Mouse (Mus musculus): ENCODE results near the gene Trmt1. TPM values are rescaled to one million over a fixed set of nuclear protein-coding genes. Genes with fewer than 3 reads are reported as not detected.

Trmt1 gene
- polyA plus RNA-seq, 1 experiment from 2014 or later = 50.0 TPM

DNA sequence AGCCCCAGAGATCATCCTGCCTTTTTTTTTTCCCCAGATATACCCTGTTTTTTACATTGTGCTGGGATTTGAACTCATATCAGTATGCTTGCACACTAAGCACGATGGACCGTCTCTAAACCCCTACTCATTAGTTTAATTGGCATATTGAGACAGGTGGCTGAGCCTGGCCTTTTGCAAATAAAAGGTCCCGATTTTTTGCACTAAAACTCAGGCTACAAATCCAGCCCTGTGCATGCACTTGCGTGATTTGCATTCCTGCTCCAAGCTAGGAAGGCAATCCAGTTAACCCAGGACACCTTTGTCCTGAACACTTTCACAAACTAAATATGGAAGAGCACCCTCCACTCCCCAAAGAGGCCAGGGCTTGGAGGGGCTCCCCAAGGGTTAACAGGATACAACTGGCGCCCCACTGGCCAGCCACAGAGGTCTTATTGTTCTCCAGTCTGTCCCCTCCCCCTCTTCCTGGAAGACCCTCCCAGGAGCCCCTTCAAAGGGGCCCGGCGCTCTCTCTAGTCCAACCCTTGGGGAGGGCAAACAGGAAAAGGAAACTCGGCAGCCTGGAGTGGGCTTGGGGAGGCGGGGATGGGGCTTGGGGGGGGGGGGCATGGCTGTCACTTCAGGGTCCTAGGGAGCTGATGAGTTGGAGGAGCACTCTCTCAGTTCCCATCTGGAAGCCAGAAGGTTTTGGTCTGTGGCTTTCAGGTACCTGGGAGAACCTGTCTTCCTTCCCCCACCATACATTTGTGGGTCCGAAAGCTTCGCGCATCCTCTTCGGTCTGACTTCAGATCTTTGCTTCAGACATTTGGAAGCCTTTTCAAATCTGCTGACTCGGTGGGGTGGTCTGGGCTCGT is 30.5 kb upstream of the Trmt1 start:
- 8% methylated on average over 14 of the region's 15 CpGs for WGBS

GRCm38 (mm10) chr8:84656191-84656525 is 29.9 kb upstream of the Trmt1 start:
- Histone ChIP-seq H3K9me3 (ENCODE audit: control insufficient read depth, low read length) (no peaks in the 10 kb centered on the region), H3K4me3 (ENCODE audit: control insufficient read depth in 1 of 2, insufficient read depth in 1 of 2, low read depth in 1 of 2, low read length in 2 of 2) (peak overlapping the region; percentile 46 to 54), H3K27ac (replicated peaks in 1 of 2; ENCODE audit: control insufficient read depth in 1 of 2, insufficient read depth in 1 of 2, low read depth in 2 of 2, low read length in 2 of 2) (peak overlapping the region; percentile 98 to 99), H3K9ac (ENCODE audit: low read length) (peak overlapping the region; percentile 83), H3K27me3 (ENCODE audit: control insufficient read depth, insufficient read depth, low read length) (no peaks in the 10 kb centered on the region), H3K4me2 (ENCODE audit: low read length) (peak overlapping the region; percentile 86), H3K4me1 (ENCODE audit: control insufficient read depth in 2 of 2, insufficient read depth in 2 of 2, low read length in 2 of 2) (peaks cover 26 to 53% of the 10 kb centered on the region in 2 experiments), H3K36me3 (ENCODE audit: control insufficient read depth, insufficient read depth, low read length) (no peaks in the 10 kb centered on the region)
- WGBS = 4% methylated on average over 10 of the region's 10 CpGs
- no peak for ATAC-seq (ENCODE audit: insufficient number of reproducible peaks, insufficient read depth, low FRiP score, low read depth)

More for the DNA sequence above, 30.5 kb upstream of the Trmt1 start:
- Histone ChIP-seq H3K27me3 (ENCODE audit: control insufficient read depth, insufficient read depth, low read length) (no peaks in the 10 kb centered on the region), H3K4me3 (ENCODE audit: control insufficient read depth in 1 of 2, insufficient read depth in 1 of 2, low read depth in 1 of 2, low read length in 2 of 2) (peak overlapping the region; percentile 46 to 54), H3K4me2 (ENCODE audit: low read length) (peak overlapping the region; percentile 86), H3K27ac (replicated peaks in 1 of 2; ENCODE audit: control insufficient read depth in 1 of 2, insufficient read depth in 1 of 2, low read depth in 2 of 2, low read length in 2 of 2) (peak overlapping the region; percentile 98 to 99), H3K36me3 (ENCODE audit: control insufficient read depth, insufficient read depth, low read length) (no peaks in the 10 kb centered on the region), H3K4me1 (ENCODE audit: control insufficient read depth in 2 of 2, insufficient read depth in 2 of 2, low read length in 2 of 2) (peaks cover 26 to 47% of the 10 kb centered on the region in 2 experiments), H3K9ac (ENCODE audit: low read length) (peak overlapping the region; percentile 83), H3K9me3 (ENCODE audit: control insufficient read depth, low read length) (no peaks in the 10 kb centered on the region)
- ATAC-seq (ENCODE audit: insufficient number of reproducible peaks, insufficient read depth, low FRiP score, low read depth) = peak; percentile 67

DNA sequence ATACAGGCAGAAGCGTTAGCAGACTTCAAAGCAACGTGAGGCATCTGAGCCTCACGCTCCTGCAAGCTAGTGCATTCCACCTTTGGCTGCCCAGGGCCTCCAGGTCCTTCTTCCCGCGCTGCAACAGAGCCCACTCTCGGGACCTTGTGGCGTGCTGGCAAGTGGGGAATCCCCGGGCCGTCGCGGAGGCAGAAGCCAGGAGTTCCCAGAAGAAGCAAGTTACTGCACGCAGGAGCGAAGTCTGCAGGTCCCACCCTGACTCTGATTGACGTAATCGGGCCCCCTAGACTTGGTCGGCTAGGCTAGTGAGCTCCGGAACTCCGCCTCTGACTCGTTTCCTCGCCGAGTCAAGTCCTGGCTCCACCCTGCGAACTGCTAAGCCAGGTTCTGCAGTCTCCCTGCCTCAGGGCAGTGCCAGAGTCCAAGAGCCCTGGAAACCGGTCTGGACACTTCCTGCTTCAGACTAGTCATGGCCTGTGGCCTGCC is 29.4 kb upstream of the Trmt1 start:
- Histone ChIP-seq H3K9me3 (ENCODE audit: control insufficient read depth, low read length) (no peaks in the 10 kb centered on the region), H3K4me3 (ENCODE audit: control insufficient read depth in 1 of 2, insufficient read depth in 1 of 2, low read depth in 1 of 2, low read length in 2 of 2) (peak overlapping the region; percentile 46 to 54), H3K36me3 (ENCODE audit: control insufficient read depth, insufficient read depth, low read length) (no peaks in the 10 kb centered on the region), H3K27me3 (ENCODE audit: control insufficient read depth, insufficient read depth, low read length) (no peaks in the 10 kb centered on the region), H3K4me1 (ENCODE audit: control insufficient read depth in 2 of 2, insufficient read depth in 2 of 2, low read length in 2 of 2) (peaks cover 26 to 53% of the 10 kb centered on the region in 2 experiments), H3K4me2 (ENCODE audit: low read length) (peak overlapping the region; percentile 86), H3K9ac (ENCODE audit: low read length) (peak overlapping the region; percentile 83), H3K27ac (replicated peaks in 1 of 2; ENCODE audit: control insufficient read depth in 1 of 2, insufficient read depth in 1 of 2, low read depth in 2 of 2, low read length in 2 of 2) (peak overlapping the region; percentile 98 to 99)
- peak; percentile 71 for ATAC-seq (ENCODE audit: insufficient number of reproducible peaks, insufficient read depth, low FRiP score, low read depth)
- WGBS = 1% methylated on average over 23 of the region's 23 CpGs

DNA sequence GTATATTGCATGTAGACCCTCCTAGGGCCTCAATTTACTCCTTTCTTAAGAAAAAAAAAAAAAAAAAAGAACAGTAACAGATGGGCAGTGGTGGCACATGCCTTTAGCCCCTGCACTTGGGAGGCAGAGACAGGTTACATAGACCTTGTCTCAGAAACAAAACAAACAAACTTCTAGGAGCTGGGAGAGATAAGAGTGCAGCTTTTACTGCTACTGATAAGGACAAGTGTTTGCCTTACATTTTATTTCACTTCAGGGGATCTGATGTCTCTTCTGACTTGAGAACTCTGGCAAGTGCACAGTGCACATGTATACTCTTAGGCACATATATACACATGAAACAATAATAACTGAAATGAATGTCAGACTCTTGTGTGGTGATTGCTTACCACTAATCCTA is 28.9 kb upstream of the Trmt1 start:
- Histone ChIP-seq H3K4me1 (ENCODE audit: control insufficient read depth in 2 of 2, insufficient read depth in 2 of 2, low read length in 2 of 2) (peaks cover 26 to 53% of the 10 kb centered on the region in 2 experiments), H3K9ac (ENCODE audit: low read length) (peak overlapping the region; percentile 83)

DNA sequence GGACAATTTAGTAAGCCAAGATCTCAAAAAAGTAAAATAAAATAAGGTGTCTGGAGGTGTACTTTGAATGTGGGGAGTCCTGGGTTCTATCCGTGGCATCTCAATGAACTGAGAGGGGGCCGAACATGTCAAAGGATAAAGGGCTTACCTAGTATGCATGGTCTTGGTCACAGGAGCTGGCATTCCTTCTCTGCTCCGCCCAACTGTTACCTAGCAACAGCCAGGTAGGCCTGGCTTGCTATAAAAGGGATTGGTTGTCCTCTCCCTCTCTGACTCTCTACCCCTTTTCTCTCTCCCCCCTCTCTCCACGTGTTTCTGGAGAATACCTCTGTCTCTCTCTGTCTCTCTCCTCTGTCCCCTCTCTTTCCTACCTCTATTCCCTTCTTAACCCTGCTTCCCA is 28.4 kb upstream of the Trmt1 start:
- Histone ChIP-seq H3K4me3 (ENCODE audit: control insufficient read depth in 1 of 2, insufficient read depth in 1 of 2, low read depth in 1 of 2, low read length in 2 of 2) (no peak overlapping the region), H3K27ac (replicated peaks in 1 of 2; ENCODE audit: control insufficient read depth in 1 of 2, insufficient read depth in 1 of 2, low read depth in 2 of 2, low read length in 2 of 2) (peak overlapping the region in 1 of 2 experiments; percentile 98; a peak in 2 of 4 replicates), H3K4me1 (ENCODE audit: control insufficient read depth in 2 of 2, insufficient read depth in 2 of 2, low read length in 2 of 2) (peaks cover 26 to 53% of the 10 kb centered on the region in 2 experiments), H3K36me3 (ENCODE audit: control insufficient read depth, insufficient read depth, low read length) (no peaks in the 10 kb centered on the region), H3K9me3 (ENCODE audit: control insufficient read depth, low read length) (no peaks in the 10 kb centered on the region), H3K4me2 (ENCODE audit: low read length) (peak overlapping the region; percentile 86; the same call in 1 of the 2 replicates), H3K9ac (ENCODE audit: low read length) (peak overlapping the region; percentile 83; the same call in 1 of the 2 replicates), H3K27me3 (ENCODE audit: control insufficient read depth, insufficient read depth, low read length) (no peaks in the 10 kb centered on the region)
- 62% methylated on average over 4 of the region's 4 CpGs for WGBS
- no peak for ATAC-seq (ENCODE audit: insufficient number of reproducible peaks, insufficient read depth, low FRiP score, low read depth)

More for the DNA sequence above, 28.9 kb upstream of the Trmt1 start:
- peak overlapping the region; percentile 46 to 54; a peak in 3 of 4 replicates for H3K4me3 ChIP-seq (ENCODE audit: control insufficient read depth in 1 of 2, insufficient read depth in 1 of 2, low read depth in 1 of 2, low read length in 2 of 2)
- no peaks in the 10 kb centered on the region for H3K9me3 ChIP-seq (ENCODE audit: control insufficient read depth, low read length)
- no peaks in the 10 kb centered on the region for H3K36me3 ChIP-seq (ENCODE audit: control insufficient read depth, insufficient read depth, low read length)
- H3K27me3 ChIP-seq (ENCODE audit: control insufficient read depth, insufficient read depth, low read length) = no peaks in the 10 kb centered on the region
- ATAC-seq (ENCODE audit: insufficient number of reproducible peaks, insufficient read depth, low FRiP score, low read depth) = no peak
- H3K27ac ChIP-seq (replicated peaks in 1 of 2; ENCODE audit: control insufficient read depth in 1 of 2, insufficient read depth in 1 of 2, low read depth in 2 of 2, low read length in 2 of 2) = peak overlapping the region; percentile 98 to 99
- peak overlapping the region; percentile 86 for H3K4me2 ChIP-seq (ENCODE audit: low read length)

DNA sequence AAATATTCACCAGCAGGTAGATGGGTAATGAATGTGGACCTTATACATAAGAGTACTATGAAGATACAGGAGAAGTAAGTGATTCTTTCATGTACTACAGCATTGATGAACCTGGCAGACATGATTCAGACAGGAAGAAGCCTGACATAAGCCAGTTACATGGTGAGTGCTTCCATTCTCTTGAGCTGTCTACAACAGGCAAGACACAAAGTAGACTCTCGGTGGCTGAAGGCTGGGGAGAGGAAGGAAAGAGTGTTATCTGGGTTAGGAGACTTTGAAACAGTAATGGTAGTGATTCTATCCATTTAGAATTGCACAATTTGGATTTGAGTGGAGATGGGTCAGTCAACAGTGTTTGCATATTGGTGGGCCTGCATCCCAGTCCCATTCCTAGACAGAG is 27.2 kb upstream of the Trmt1 start:
- no peaks in the 10 kb centered on the region for H3K27me3 ChIP-seq (ENCODE audit: control insufficient read depth, insufficient read depth, low read length)
- H3K4me1 ChIP-seq (ENCODE audit: control insufficient read depth in 2 of 2, insufficient read depth in 2 of 2, low read length in 2 of 2) = peaks cover 31 to 60% of the 10 kb centered on the region in 2 experiments
- H3K9me3 ChIP-seq (ENCODE audit: control insufficient read depth, low read length) = no peaks in the 10 kb centered on the region
- H3K4me3 ChIP-seq (ENCODE audit: control insufficient read depth in 1 of 2, insufficient read depth in 1 of 2, low read depth in 1 of 2, low read length in 2 of 2) = no peak overlapping the region
- H3K36me3 ChIP-seq (ENCODE audit: control insufficient read depth, insufficient read depth, low read length) = no peaks in the 10 kb centered on the region
- no peak for ATAC-seq (ENCODE audit: insufficient number of reproducible peaks, insufficient read depth, low FRiP score, low read depth)
- H3K27ac ChIP-seq (replicated peaks in 1 of 2; ENCODE audit: control insufficient read depth in 1 of 2, insufficient read depth in 1 of 2, low read depth in 2 of 2, low read length in 2 of 2) = peak overlapping the region in 1 of 2 experiments; percentile 94; a peak in 2 of 4 replicates
- H3K4me2 ChIP-seq (ENCODE audit: low read length) = peak overlapping the region; percentile 68; the same call in 1 of the 2 replicates
- no peak overlapping the region for H3K9ac ChIP-seq (ENCODE audit: low read length)
- 42% methylated on average over 1 of the region's 1 CpGs for WGBS

DNA sequence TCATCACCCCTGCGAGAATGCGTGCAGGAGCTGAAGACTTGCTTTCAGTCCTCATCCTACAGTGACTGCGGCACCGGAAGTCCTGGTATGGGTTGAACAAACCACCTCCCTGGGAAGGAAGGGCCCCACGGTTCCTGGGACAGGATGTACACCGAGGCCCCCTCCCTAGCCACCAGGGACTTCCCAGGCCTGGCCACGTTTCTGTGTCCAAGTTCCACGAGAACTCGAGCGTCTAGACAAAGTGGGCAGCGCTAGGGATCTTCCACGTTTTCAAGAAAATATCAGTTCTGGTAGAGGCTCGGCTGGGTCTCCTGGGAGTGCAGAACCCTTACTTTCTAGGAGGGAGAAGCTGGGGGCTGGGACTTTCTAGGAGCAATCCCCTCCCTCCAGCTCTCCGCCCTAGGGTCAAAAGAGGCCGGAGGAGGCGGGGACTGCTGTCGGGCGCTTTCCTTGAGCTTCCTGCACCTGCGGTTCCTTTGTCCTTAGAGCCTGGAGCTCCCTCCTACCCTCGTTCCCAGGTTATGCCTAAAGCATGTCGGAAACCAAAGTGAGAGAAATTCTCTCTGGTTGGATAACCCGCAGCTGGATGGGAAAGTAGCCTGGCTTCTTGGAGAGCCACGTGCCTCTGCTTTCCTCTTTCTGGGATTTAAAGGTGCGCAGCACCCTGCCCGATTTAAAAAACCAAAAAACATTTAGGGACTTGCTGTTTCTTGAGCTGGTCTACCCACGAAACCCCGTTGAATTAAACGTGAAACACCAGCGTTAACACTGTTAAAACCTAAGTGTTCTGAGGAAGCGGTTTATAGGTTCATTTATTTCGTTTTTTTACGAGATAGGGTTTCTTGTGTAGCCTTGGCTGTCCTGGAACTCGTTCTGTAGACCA is 25.9 kb upstream of the Trmt1 start:
- ATAC-seq (ENCODE audit: insufficient number of reproducible peaks, insufficient read depth, low FRiP score, low read depth) = no peak
- H3K4me3 ChIP-seq (ENCODE audit: control insufficient read depth in 1 of 2, insufficient read depth in 1 of 2, low read depth in 1 of 2, low read length in 2 of 2) = peak overlapping the region; percentile 69 to 83
- H3K27ac ChIP-seq (replicated peaks in 1 of 2; ENCODE audit: control insufficient read depth in 1 of 2, insufficient read depth in 1 of 2, low read depth in 2 of 2, low read length in 2 of 2) = peak overlapping the region; percentile 89 to 94
- peaks cover 28 to 54% of the 10 kb centered on the region in 2 experiments for H3K4me1 ChIP-seq (ENCODE audit: control insufficient read depth in 2 of 2, insufficient read depth in 2 of 2, low read length in 2 of 2)
- H3K9ac ChIP-seq (ENCODE audit: low read length) = peak overlapping the region; percentile 95
- WGBS = 3% methylated on average over 33 of the region's 33 CpGs
- H3K4me2 ChIP-seq (ENCODE audit: low read length) = peak overlapping the region; percentile 68
- no peaks in the 10 kb centered on the region for H3K36me3 ChIP-seq (ENCODE audit: control insufficient read depth, insufficient read depth, low read length)
- H3K9me3 ChIP-seq (ENCODE audit: control insufficient read depth, low read length) = no peaks in the 10 kb centered on the region
- no peaks in the 10 kb centered on the region for H3K27me3 ChIP-seq (ENCODE audit: control insufficient read depth, insufficient read depth, low read length)

All from heart, embryonic 14.5 days (tissue).